Mouse (Mus musculus) hindbrain, postnatal 0 days (tissue): ENCODE data around the gene Slco3a1. TPM values are rescaled to one million over a fixed set of nuclear protein-coding genes. Genes with fewer than 3 reads are reported as not detected.

Source experiments
- ATAC-seq: fragments of 200-750 bp; cut with Nextera tagmentation; 2 replicates; pipeline ENCODE4 v1.8.0; 2017; ENCODE audit warnings: mild to moderate bottlenecking, moderate TSS enrichment, moderate library complexity
- DNase-seq: peaks from one replicate; pipeline ENCODE4 v3.0.0-alpha.2; 2015; ENCODE audit warnings: low spot score
- H3K27ac ChIP-seq: fragments of 300-500 bp; sonication (generic); 2 replicates; pipeline ENCODE4 v1.5.1; 2014; ENCODE audit warnings: mild to moderate bottlenecking
- H3K27me3 ChIP-seq: fragments of 300-500 bp; sonication (generic); 2 replicates; pipeline ENCODE4 v1.6.1; 2014; ENCODE audit warnings: low read length, mixed read lengths; ENCODE audit not compliant: insufficient read depth
- H3K36me3 ChIP-seq: fragments of 300-500 bp; sonication (generic); 2 replicates; pipeline ENCODE4 v1.6.1; 2014; ENCODE audit warnings: low read length, mixed read lengths; ENCODE audit not compliant: insufficient read depth
- H3K4me1 ChIP-seq: fragments of 300-500 bp; sonication (generic); 2 replicates; pipeline ENCODE4 v1.6.1; 2014; ENCODE audit warnings: antibody characterized with exemption, low read length, mixed read lengths; ENCODE audit not compliant: insufficient read depth
- H3K4me2 ChIP-seq: fragments of 300-500 bp; sonication (generic); 2 replicates; pipeline ENCODE4 v1.6.1; 2014; ENCODE audit warnings: low read depth, mild to moderate bottlenecking, low read length, moderate library complexity, mixed read lengths
- H3K4me3 ChIP-seq: fragments of 300-500 bp; sonication (generic); 2 replicates; pipeline ENCODE4 v1.5.1; 2014; ENCODE audit warnings: low read length
- H3K9ac ChIP-seq: fragments of 300-500 bp; sonication (generic); replicated peaks from 2 replicates; pipeline ENCODE4 v1.6.1; 2014; ENCODE audit warnings: mild to moderate bottlenecking, low read length, moderate library complexity, mixed read lengths
- H3K9me3 ChIP-seq: fragments of 300-500 bp; sonication (generic); 2 replicates; pipeline ENCODE4 v1.6.1; 2016; ENCODE audit warnings: low read length, mixed read lengths
- CTCF ChIP-seq: IDR thresholded peaks from 2 replicates; pipeline ENCODE4 v1.5.1; 2016; ENCODE audit warnings: antibody characterized with exemption, control low read depth, low read depth
- WGBS: fragments of 180-500 bp; shearing (Covaris S2); extraction: QIAGEN DNeasy Blood & Tissue Kit; methylation state at CpG from one replicate; pipeline ENCODE4 v1.1.7; 2014; 5-methylcytosine and 5-hydroxymethylcytosine counted together
- microRNA-seq, 2 experiments: library from miRNA; unstranded; fragments of <30 nt; microRNA quantifications; one replicate each; pipeline ENCODE4; 2016
- polyA plus RNA-seq: library from polyadenylated mRNA; unstranded; fragments of >200 nt; fragmentation: Nextera tagmentation; extraction: Ambion mirVana; gene quantifications from 2 replicates; pipeline ENCODE4 v1.2.1, GENCODE M21; 2015
- total RNA-seq: library from RNA; depleted of rRNA; stranded (reverse); fragments of >200 nt; gene quantifications from 2 replicates; pipeline ENCODE4 v1.2.3, GENCODE M21; 2014

The Slco3a1 gene
- total and polyA plus RNA-seq, 2 experiments from 2014 or later = 15.0 to 20.7 TPM

- Histone ChIP-seq H3K4me2 (no peak overlapping the region), H3K4me3 (no peak overlapping the region), H3K9ac (no peak overlapping the region), H3K4me1 (no peaks in the 10 kb centered on the region), H3K27ac (no peak overlapping the region), H3K27me3 (no peaks in the 10 kb centered on the region), H3K36me3 (no peaks in the 10 kb centered on the region), H3K9me3 (no peaks in the 10 kb centered on the region)
- DNase-seq (peak; percentile 42), ATAC-seq (no peak)
- TF ChIP-seq CTCF = no peak
- 56% methylated on average over 11 of the region's 11 CpGs for WGBS
Observed at GRCm38 (mm10) chr7:74269283-74270088, 285.1 kb downstream of the Slco3a1 start.

GRCm38 (mm10) chr7:74266511-74267168 is 287.9 kb downstream of the Slco3a1 start:
- no peak overlapping the region for H3K4me2 ChIP-seq
- H3K27ac ChIP-seq = no peak overlapping the region
- H3K9ac ChIP-seq = no peak overlapping the region
- no peak for DNase-seq
- no peak for ATAC-seq
- H3K4me3 ChIP-seq = no peak overlapping the region
- WGBS = 52% methylated on average over 2 of the region's 2 CpGs
- H3K9me3 ChIP-seq = no peaks in the 10 kb centered on the region
- no peak for TF ChIP-seq CTCF
- H3K4me1 ChIP-seq = no peaks in the 10 kb centered on the region
- no peaks in the 10 kb centered on the region for H3K36me3 ChIP-seq
- no peaks in the 10 kb centered on the region for H3K27me3 ChIP-seq

- Histone ChIP-seq H3K9ac (no peak overlapping the region), H3K36me3 (no peaks in the 10 kb centered on the region), H3K4me3 (no peak overlapping the region), H3K9me3 (no peaks in the 10 kb centered on the region), H3K27ac (no peak overlapping the region), H3K4me2 (no peak overlapping the region), H3K27me3 (no peaks in the 10 kb centered on the region), H3K4me1 (no peaks in the 10 kb centered on the region)
- ATAC-seq (no peak), DNase-seq (no peak)
- TF ChIP-seq CTCF = no peak
- 83% methylated on average over 3 of the region's 3 CpGs for WGBS
Observed at GRCm38 (mm10) chr7:74256291-74256690, 298.3 kb downstream of the Slco3a1 start.

GRCm38 (mm10) chr7:74252066-74252465 is 302.5 kb downstream of the Slco3a1 start:
- H3K27me3 ChIP-seq = no peaks in the 10 kb centered on the region
- ATAC-seq = no peak
- DNase-seq = no peak
- H3K4me1 ChIP-seq = no peaks in the 10 kb centered on the region
- TF ChIP-seq CTCF = no peak
- no peak overlapping the region for H3K27ac ChIP-seq
- no peaks in the 10 kb centered on the region for H3K9me3 ChIP-seq
- no peak overlapping the region for H3K4me2 ChIP-seq
- H3K36me3 ChIP-seq = no peaks in the 10 kb centered on the region
- no peak overlapping the region for H3K9ac ChIP-seq
- H3K4me3 ChIP-seq = no peak overlapping the region
- 86% methylated on average over 2 of the region's 2 CpGs for WGBS

- H3K4me2 ChIP-seq = no peak overlapping the region
- no peak overlapping the region for H3K9ac ChIP-seq
- no peak for DNase-seq
- WGBS = 72% methylated on average over 3 of the region's 3 CpGs
- peaks cover 5% of the 10 kb centered on the region; the same call in 1 of the 2 replicates for H3K9me3 ChIP-seq
- no peaks in the 10 kb centered on the region for H3K4me1 ChIP-seq
- H3K27me3 ChIP-seq = no peaks in the 10 kb centered on the region
- ATAC-seq = no peak
- no peaks in the 10 kb centered on the region for H3K36me3 ChIP-seq
- no peak overlapping the region for H3K4me3 ChIP-seq
- no peak overlapping the region for H3K27ac ChIP-seq
- no peak for TF ChIP-seq CTCF
Observed at GRCm38 (mm10) chr7:74241236-74241635, 313.3 kb downstream of the Slco3a1 start.

- H3K9me3 ChIP-seq = peaks cover 5% of the 10 kb centered on the region; the same call in 1 of the 2 replicates
- H3K9ac ChIP-seq = 0 out of 2 replicates have a peak overlapping the region, but pooled peaks have one; percentile 6
- H3K27me3 ChIP-seq = no peaks in the 10 kb centered on the region
- WGBS = 35% methylated on average over 4 of the region's 4 CpGs
- H3K27ac ChIP-seq = no peak overlapping the region
- H3K4me1 ChIP-seq = no peaks in the 10 kb centered on the region
- TF ChIP-seq CTCF = no peak
- H3K36me3 ChIP-seq = no peaks in the 10 kb centered on the region
- DNase-seq (peak; percentile 65), ATAC-seq (peak; percentile 75)
- H3K4me2 ChIP-seq = no peak overlapping the region
- H3K4me3 ChIP-seq = no peak overlapping the region
Observed at GRCm38 (mm10) chr7:74240459-74241172, 314.0 kb downstream of the Slco3a1 start.

Small RNA genes within 50 kb of the gene (microRNA-seq; reads per million reads assigned to microRNA genes)
- 0 reads per million in 2 experiments for gene Gm27459
